Mouse (Mus musculus): ENCODE data around the gene Nxnl2. TPM values are rescaled to one million over a fixed set of nuclear protein-coding genes. Genes with fewer than 3 reads are reported as not detected.

The Nxnl2 gene
- total RNA-seq (2021) = under 1 TPM; 0.30 to 0.41 TPM

GRCm38 (mm10) chr13:51170691-51171680, at the start of gene Nxnl2:
TSS of gene Nxnl2 (plus strand) at chr13:51171022.
- DNase-seq (ENCODE audit: low spot score in 2 of 2) = peak in 1 of 2 experiments; percentile 22
- intact Hi-C loops (cut with DNase I) = loop anchor here (5.0 kb wide), 1 partner anchor 209 kb away; no protein-coding TSS in a partner anchor

- intact Hi-C loops (cut with DNase I) = no loop called here
- no peak for DNase-seq (ENCODE audit: low spot score in 2 of 2)
These were observed 48.9 kb upstream of the Nxnl2 start for GRCm38 (mm10) chr13:51121966-51122365.

- intact Hi-C loops (cut with DNase I) = no loop called here
These were observed 48.1 kb upstream of the Nxnl2 start for GRCm38 (mm10) chr13:51122771-51123170.

GRCm38 (mm10) chr13:51125357-51125756, 45.5 kb upstream of the Nxnl2 start:
- intact Hi-C loops (cut with DNase I) = no loop called here
- DNase-seq (ENCODE audit: low spot score in 2 of 2) = no peak

More at GRCm38 (mm10) chr13:51122771-51123170, 48.1 kb upstream of the Nxnl2 start:
- DNase-seq (ENCODE audit: low spot score in 2 of 2) = no peak

- DNase-seq (ENCODE audit: low spot score in 2 of 2) = no peak
- intact Hi-C loops (cut with DNase I) = no loop called here
These were observed 42.9 kb upstream of the Nxnl2 start for GRCm38 (mm10) chr13:51127906-51128305.

GRCm38 (mm10) chr13:51128417-51128816, 42.4 kb upstream of the Nxnl2 start:
- intact Hi-C loops (cut with DNase I) = no loop called here
- DNase-seq (ENCODE audit: low spot score in 2 of 2) = no peak

GRCm38 (mm10) chr13:51131179-51131578, 39.6 kb upstream of the Nxnl2 start:
- intact Hi-C loops (cut with DNase I) = no loop called here
- peak; percentile 30 to 63 for DNase-seq (ENCODE audit: low spot score in 2 of 2)

GRCm38 (mm10) chr13:51136315-51136714, 34.5 kb upstream of the Nxnl2 start:
- no peak for DNase-seq (ENCODE audit: low spot score in 2 of 2)
- intact Hi-C loops (cut with DNase I) = no loop called here

GRCm38 (mm10) chr13:51136996-51137701, 33.7 kb upstream of the Nxnl2 start:
- intact Hi-C loops (cut with DNase I) = no loop called here
- peak in 1 of 2 experiments; percentile 31 for DNase-seq (ENCODE audit: low spot score in 2 of 2)

GRCm38 (mm10) chr13:51137702-51138031, 33.2 kb upstream of the Nxnl2 start:
- DNase-seq (ENCODE audit: low spot score in 2 of 2) = no peak
- intact Hi-C loops (cut with DNase I) = no loop called here

GRCm38 (mm10) chr13:51147106-51147505, 23.7 kb upstream of the Nxnl2 start:
- intact Hi-C loops (cut with DNase I) = no loop called here
- DNase-seq (ENCODE audit: low spot score in 2 of 2) = no peak

- intact Hi-C loops (cut with DNase I) = no loop called here
- no peak for DNase-seq (ENCODE audit: low spot score in 2 of 2)
These were observed 17.7 kb upstream of the Nxnl2 start for GRCm38 (mm10) chr13:51152966-51153669.

- DNase-seq (ENCODE audit: low spot score in 2 of 2) = no peak
- intact Hi-C loops (cut with DNase I) = no loop called here
These were observed 17.2 kb upstream of the Nxnl2 start for GRCm38 (mm10) chr13:51153670-51154030.

- intact Hi-C loops (cut with DNase I) = no loop called here
- no peak for DNase-seq (ENCODE audit: low spot score in 2 of 2)
These were observed 15.4 kb upstream of the Nxnl2 start for GRCm38 (mm10) chr13:51155178-51156013.

- intact Hi-C loops (cut with DNase I) = no loop called here
- DNase-seq (ENCODE audit: low spot score in 2 of 2) = no peak
These were observed 14.8 kb upstream of the Nxnl2 start for GRCm38 (mm10) chr13:51156014-51156386.

GRCm38 (mm10) chr13:51157291-51157690, 13.5 kb upstream of the Nxnl2 start:
- intact Hi-C loops (cut with DNase I) = no loop called here
- DNase-seq (ENCODE audit: low spot score in 2 of 2) = no peak

- DNase-seq (ENCODE audit: low spot score in 2 of 2) = no peak
- intact Hi-C loops (cut with DNase I) = no loop called here
These were observed 9.2 kb upstream of the Nxnl2 start for GRCm38 (mm10) chr13:51161672-51162071.

GRCm38 (mm10) chr13:51162246-51162645, 8.6 kb upstream of the Nxnl2 start:
- DNase-seq (ENCODE audit: low spot score in 2 of 2) = peak; percentile 20 to 71
- intact Hi-C loops (cut with DNase I) = no loop called here

- intact Hi-C loops (cut with DNase I) = no loop called here
- no peak for DNase-seq (ENCODE audit: low spot score in 2 of 2)
These were observed 4.1 kb upstream of the Nxnl2 start for GRCm38 (mm10) chr13:51166711-51167110.

All from left cerebral cortex, postnatal 25 days (tissue).